Mouse (Mus musculus) ovary, adult 2 months (tissue): ENCODE data around the gene Sirpa. TPM values are rescaled to one million over a fixed set of nuclear protein-coding genes. Genes with fewer than 3 reads are reported as not detected.

Experiments
- polyA plus RNA-seq: library from polyadenylated mRNA; depleted of rRNA; stranded (reverse); fragments of >200 nt; gene quantifications from 2 replicates; pipeline ENCODE4 v1.2.3, GENCODE M21; 2012; rRNA removed

The Sirpa gene
- 51.9 and 55.9 TPM in 2 replicates for polyA plus RNA-seq

DNA sequence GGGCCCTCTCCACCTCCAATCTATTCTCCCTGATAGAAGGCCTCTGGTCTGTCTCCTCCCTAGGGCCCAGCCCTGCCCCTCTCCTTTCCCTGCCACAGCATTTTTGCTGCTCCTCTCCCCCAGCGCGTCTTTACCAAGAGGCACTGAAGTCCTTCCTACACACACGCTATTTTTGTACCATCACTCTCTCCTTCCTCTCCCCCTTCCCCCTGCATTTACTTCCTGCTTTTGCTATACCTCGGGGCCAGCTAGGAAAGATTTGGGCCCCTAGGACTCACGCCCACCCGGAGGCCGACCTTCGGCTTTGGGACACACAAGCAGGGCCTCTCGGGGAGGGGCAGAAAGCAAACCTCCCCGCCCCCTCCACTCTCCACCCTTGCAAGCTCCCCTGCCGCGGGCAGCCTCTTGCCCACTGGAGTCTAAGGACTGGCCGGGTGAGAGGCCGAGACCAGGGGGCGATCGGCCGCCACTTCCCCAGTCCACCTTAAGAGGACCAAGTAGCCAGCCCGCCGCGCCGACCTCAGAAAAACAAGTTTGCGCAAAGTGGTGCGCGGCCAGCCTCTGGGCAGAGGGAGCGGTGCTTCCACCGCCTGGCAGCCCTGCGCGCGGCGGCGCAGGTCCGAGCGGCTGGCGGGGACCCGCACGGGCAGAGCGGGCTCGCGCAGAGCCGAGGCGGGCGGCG, at the start of gene Sirpa:
Sirpa (plus strand) TSS at position 377 of the 682 bp plus-strand sequence.

Other genes starting within 250 kb of the Sirpa start
- 0.31 and 0.57 TPM in 2 replicates for gene Il1b, start 221.7 kb upstream of the Sirpa start, polyA plus RNA-seq
- 0.08 TPM in 1 of 2 replicates, not detected in the other for gene F830045P16Rik, start 56.2 kb upstream of the Sirpa start, polyA plus RNA-seq
- not detected in 2 replicates for gene Pdyn, start 107.0 kb downstream of the Sirpa start, polyA plus RNA-seq
- gene Stk35, start 207.7 kb downstream of the Sirpa start, polyA plus RNA-seq = 31.6 and 36.0 TPM in 2 replicates